Mouse (Mus musculus) adrenal gland, postnatal 25 days (tissue): ENCODE data around the gene Gm11549. TPM values are rescaled to one million over a fixed set of nuclear protein-coding genes. Genes with fewer than 3 reads are reported as not detected.
A peak's percentile ranks its signal among the peaks of the same experiment; 100 is the strongest.

ENCODE experiments used
- DNase-seq: peaks from one replicate; pipeline ENCODE4 v3.0.0; 2021; ENCODE audit warnings: mixed read lengths
- microRNA-seq, 2 experiments: library from miRNA; unstranded; fragments of <30 nt; microRNA quantifications; one replicate each; pipeline ENCODE4 v1.2.0; 2021
- total RNA-seq: library from RNA; stranded (reverse); gene quantifications from 2 replicates; pipeline ENCODE4 v1.2.3, GENCODE M21; 2021

Gene Gm11549
- total RNA-seq, 1 experiment from 2014 or later = not detected

- DNase-seq = no peak
Measured at GRCm38 (mm10) chr3:36478776-36479175, 42.8 kb downstream of the Gm11549 start.

GRCm38 (mm10) chr3:36476261-36477155 lies 45.1 kb downstream of the Gm11549 start:
- DNase-seq = no peak

GRCm38 (mm10) chr3:36475532-36476087 lies 46.0 kb downstream of the Gm11549 start, which contains the start of the genes Anxa5 and 1810062G17Rik:
TSS of gene Anxa5 (minus strand) at chr3:36475894.
TSS of gene 1810062G17Rik (plus strand) at chr3:36475937.
- DNase-seq = peak; percentile 97

- peak; percentile 23 for DNase-seq
Measured at GRCm38 (mm10) chr3:36474938-36475483, 46.6 kb downstream of the Gm11549 start.

GRCm38 (mm10) chr3:36474421-36474820 lies 47.2 kb downstream of the Gm11549 start:
- no peak for DNase-seq

GRCm38 (mm10) chr3:36473222-36473621 lies 48.4 kb downstream of the Gm11549 start:
- DNase-seq = no peak

GRCm38 (mm10) chr3:36471856-36472255 lies 49.8 kb downstream of the Gm11549 start:
- DNase-seq = peak; percentile 46

GRCm38 (mm10) chr3:36468871-36469270 lies 52.7 kb downstream of the Gm11549 start:
- no peak for DNase-seq

GRCm38 (mm10) chr3:36467632-36468031 lies 54.0 kb downstream of the Gm11549 start:
- DNase-seq = peak; percentile 37

GRCm38 (mm10) chr3:36465538-36465937 lies 56.1 kb downstream of the Gm11549 start:
- no peak for DNase-seq

Small RNA genes lying within 50 kb of the gene (microRNA-seq; reads per million reads assigned to microRNA genes)
- gene Mir7009 = 0.34 to 0.71 reads per million in 2 experiments

Other genes starting within 250 kb of the Gm11549 start
- 592 and 680 TPM in 2 replicates for gene Anxa5, start 45.9 kb downstream of the Gm11549 start, total RNA-seq
- gene 1810062G17Rik, start 45.9 kb downstream of the Gm11549 start, total RNA-seq = 1.1 and 1.8 TPM in 2 replicates
- gene Exosc9, start 30.8 kb upstream of the Gm11549 start, total RNA-seq = 30.9 and 35.0 TPM in 2 replicates
- gene Ccna2, start 50.3 kb upstream of the Gm11549 start, total RNA-seq = 11.9 and 16.5 TPM in 2 replicates
- 10.7 and 12.4 TPM in 2 replicates for gene Bbs7, start 91.7 kb upstream of the Gm11549 start, total RNA-seq
- gene Trpc3, start 168.4 kb upstream of the Gm11549 start, total RNA-seq = 2.0 and 4.7 TPM in 2 replicates